Mouse (Mus musculus) urinary bladder, postnatal 4 days (tissue): ENCODE results near the gene Zfp420.

Experiments used
- DNase-seq, 2 experiments: peaks; one replicate each; pipeline ENCODE4 v3.0.0; 2021 to 2022; ENCODE audit warnings: low spot score in 2 of 2

Zfp420 gene

GRCm38 (mm10) chr7:29904101-29904500, 44.3 kb downstream of the Zfp420 start:
- no peak for DNase-seq

DNA sequence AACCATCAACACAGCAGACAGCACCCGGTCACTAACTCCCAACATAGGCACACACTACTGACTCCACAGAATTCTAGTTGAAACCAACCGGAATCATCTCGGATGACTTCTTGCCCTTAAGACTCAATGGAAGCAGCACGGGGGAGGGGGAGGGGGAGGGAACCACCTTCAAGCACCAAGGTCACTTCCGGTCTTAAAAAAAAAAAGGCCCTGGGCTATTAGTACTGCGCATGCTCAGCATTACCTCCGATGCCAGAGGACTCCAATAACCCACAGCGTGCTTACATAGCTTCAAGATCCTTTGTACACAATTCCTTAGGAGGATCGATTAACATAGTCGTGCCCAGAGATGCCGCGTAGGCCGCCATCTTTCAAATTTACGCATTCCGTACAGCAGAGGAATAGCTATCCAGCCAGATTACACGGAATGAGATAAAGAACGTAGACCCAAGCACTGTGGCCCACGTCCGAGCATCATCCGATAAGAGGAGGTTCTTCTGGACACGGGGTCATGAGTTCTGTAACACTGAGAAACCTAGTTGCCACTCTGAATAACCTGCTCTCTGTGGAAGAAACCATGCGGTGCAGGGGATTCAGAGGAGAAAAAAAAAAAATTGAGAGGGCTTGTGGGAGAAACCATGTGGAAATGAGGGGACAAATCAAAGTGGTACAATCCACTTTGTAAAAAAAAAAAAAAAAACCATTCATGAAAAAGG, 46.3 kb downstream of the Zfp420 start, which contains the start of gene Zfp27:
TSS of gene Zfp27 (minus strand) at position 607 of the 716 bp plus-strand sequence.
- DNase-seq: peak in 1 of 2 experiments; percentile 42

- DNase-seq: no peak
Measured at GRCm38 (mm10) chr7:29906682-29907058, 46.9 kb downstream of the Zfp420 start.

DNA sequence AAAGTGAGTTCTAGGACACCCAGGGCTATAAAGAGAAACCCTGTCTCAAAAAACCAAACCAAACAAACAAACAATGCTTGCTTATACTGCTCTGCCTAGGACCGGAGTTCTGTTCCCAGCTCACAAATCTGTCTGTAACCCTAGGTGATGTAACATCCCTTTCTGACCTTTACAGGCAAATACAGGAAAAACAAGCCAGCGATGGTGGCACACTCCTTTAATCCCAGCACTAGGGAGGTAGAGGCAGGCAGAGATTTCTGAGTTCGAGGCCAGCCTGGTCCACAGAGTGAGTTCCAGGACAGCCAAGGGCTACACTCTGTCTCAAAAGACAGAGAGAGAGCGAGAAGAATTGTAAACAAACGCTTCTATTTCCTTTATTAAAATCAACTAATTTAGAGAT, 47.4 kb downstream of the Zfp420 start:
- no peak for DNase-seq

- DNase-seq: peak; percentile 76 to 79
Measured at GRCm38 (mm10) chr7:29908130-29908950, 48.6 kb downstream of the Zfp420 start, which contains the start of gene Zfp383. Zfp383 (plus strand) TSS chr7:29908223.

DNA sequence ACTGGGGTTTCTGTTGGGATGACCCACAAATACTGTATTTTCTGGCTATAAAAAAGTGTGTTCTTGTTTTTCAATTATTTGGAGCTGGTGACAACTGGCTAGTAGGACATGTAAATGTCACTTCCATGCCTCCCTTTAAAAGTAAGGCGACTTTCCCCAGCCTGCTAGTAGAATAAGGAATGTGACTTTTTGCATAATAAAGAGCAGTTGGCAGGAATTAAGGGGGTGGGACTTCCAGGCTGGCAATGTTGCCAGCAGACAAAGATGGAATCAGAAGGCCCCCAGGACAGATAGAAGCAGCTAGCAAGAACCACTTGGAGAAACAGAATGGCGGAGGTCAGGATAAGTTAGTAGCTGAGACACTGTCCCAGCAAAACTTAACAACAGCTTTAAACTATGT, 50.5 kb downstream of the Zfp420 start:
- no peak for DNase-seq

DNA sequence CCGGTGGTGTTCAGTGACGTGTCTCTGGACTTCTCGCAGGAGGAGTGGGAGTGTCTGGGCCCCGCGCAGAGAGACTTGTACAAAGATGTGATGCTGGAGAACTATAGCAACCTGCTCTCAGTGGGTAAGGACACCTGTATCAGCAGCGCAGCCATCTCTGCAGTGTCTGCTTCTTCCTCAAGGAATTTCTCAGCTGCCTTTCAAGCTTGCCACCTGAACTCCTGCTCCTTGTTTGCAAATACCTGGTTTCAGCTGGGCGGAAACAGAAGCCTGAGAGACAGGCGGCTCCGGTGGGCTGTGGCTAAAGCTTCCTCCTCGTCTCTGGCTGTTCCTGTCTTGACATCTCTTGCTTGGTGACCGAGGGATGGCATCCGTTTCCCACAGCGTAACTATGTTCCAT, 52.4 kb downstream of the Zfp420 start:
- DNase-seq: no peak

GRCm38 (mm10) chr7:29917371-29918061, 57.7 kb downstream of the Zfp420 start:
- DNase-seq: no peak

GRCm38 (mm10) chr7:29918062-29918453, 58.3 kb downstream of the Zfp420 start:
- no peak for DNase-seq

DNA sequence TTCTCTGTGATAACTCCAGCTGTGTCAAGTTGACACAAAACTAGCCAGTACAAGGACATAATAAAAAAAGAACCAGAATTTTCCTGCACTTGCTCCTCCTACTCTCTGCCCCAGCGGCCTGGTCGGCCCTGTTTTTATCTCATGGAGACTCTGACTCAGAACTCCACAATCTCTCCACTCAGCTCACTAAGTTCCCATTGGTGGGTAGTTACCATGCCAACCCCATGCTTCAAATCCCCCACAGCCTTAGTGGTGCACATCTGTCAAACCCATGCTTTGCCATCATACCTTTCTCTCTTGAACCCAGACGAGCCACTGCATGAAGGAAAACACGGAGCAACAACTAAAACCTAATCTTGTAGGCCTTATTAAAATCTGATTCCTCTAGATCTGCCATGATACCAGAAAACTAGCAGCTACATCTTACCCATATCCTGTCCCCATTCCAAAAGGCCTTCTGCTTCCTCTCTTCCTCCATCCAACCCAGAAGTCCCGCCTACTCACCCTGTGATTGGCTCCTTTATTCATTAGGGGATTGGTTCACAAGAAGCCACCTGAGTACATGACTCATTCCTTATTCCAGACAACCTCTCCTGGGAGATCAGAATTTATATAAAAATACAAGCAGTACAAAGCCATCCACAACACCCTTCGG, 61.8 kb downstream of the Zfp420 start:
- no peak for DNase-seq

GRCm38 (mm10) chr7:29922780-29923179, 63.0 kb downstream of the Zfp420 start:
- DNase-seq: no peak
